Mouse (Mus musculus): Measurements from ENCODE around the gene Frmpd1. TPM values are rescaled to one million over a fixed set of nuclear protein-coding genes. Genes with fewer than 3 reads are reported as not detected.

The Frmpd1 gene
- total and polyA plus RNA-seq, 3 experiments, result not detected

- Histone ChIP-seq H3K79me2 (replicated peaks; ENCODE audit: control insufficient read depth, extremely low read depth, insufficient read depth, poor library complexity, severe bottlenecking) (no peaks in the 10 kb centered on the region), H3K36me3 (replicated peaks in 1 of 2; ENCODE audit: control insufficient read depth in 1 of 2, insufficient read depth in 1 of 2, low read length in 1 of 2) (peaks cover 27 to 78% of the 10 kb centered on the region in 2 experiments), H3K4me3 (replicated peaks in 1 of 3; ENCODE audit: low read depth in 2 of 3, low read length in 2 of 3, poor library complexity in 1 of 3) (no peak overlapping the region), H3K9me3 (replicated peaks; ENCODE audit: low read length) (peaks cover 4% of the 10 kb centered on the region), H3K4me1 (ENCODE audit: control insufficient read depth in 1 of 2, insufficient read depth in 2 of 2) (no peaks in the 10 kb centered on the region), H3K27me3 (replicated peaks) (no peaks in the 10 kb centered on the region), H3K4me2 (ENCODE audit: insufficient read depth, low read depth, poor library complexity, severe bottlenecking) (no peak overlapping the region), H3K27ac (ENCODE audit: insufficient read depth, low read depth) (no peak overlapping the region), H3K9ac (ENCODE audit: insufficient read depth, low read depth) (no peak overlapping the region)
- TF ChIP-seq IRF4 (IDR thresholded peaks at IDR 0.05; ENCODE audit: low read depth, low read length) (no peak), ZC3H11A (IDR thresholded peaks at IDR 0.05; ENCODE audit: low read depth, low read length) (no peak), MXI1 (IDR thresholded peaks at IDR 0.05; ENCODE audit: low read depth, low read length) (no peak), CHD1 (IDR thresholded peaks at IDR 0.05; ENCODE audit: low read depth, low read length) (no peak), TCF12 (IDR thresholded peaks at IDR 0.05; ENCODE audit: low read depth, low read length) (no peak), SIN3A (IDR thresholded peaks at IDR 0.05; ENCODE audit: low read length) (no peak), MAZ (IDR thresholded peaks at IDR 0.05; ENCODE audit: low read depth, low read length) (no peak), KAT2A (IDR thresholded peaks at IDR 0.05; ENCODE audit: insufficient replicate concordance, low read length) (no peak), MAX (IDR thresholded peaks at IDR 0.05; ENCODE audit: low read length) (no peak), RAD21 (IDR thresholded peaks at IDR 0.05; ENCODE audit: low read depth, low read length) (no peak)
- DNase-seq (ENCODE audit: extremely low read depth), result no peak
- in situ Hi-C loops (cut with MboI; ENCODE audit: low pct_ligation_motif_present, low pct_unique_long_range_greater_than_20kb, low sequenced_read_pairs) (no loop called here), dilution Hi-C loops (cut with MboI; ENCODE audit: extremely low pct_ligation_motif_present, extremely low pct_unique_long_range_greater_than_20kb, low sequenced_read_pairs) (no loop called here)
These were observed 120.9 kb downstream of the Frmpd1 start for GRCm38 (mm10) chr4:45305536-45305935.

GRCm38 (mm10) chr4:45308046-45308445 is 123.4 kb downstream of the Frmpd1 start:
- Histone ChIP-seq H3K36me3 (replicated peaks in 1 of 2; ENCODE audit: control insufficient read depth in 1 of 2, insufficient read depth in 1 of 2, low read length in 1 of 2) (peaks cover 22 to 72% of the 10 kb centered on the region in 2 experiments), H3K9me3 (replicated peaks; ENCODE audit: low read length) (peaks cover 4% of the 10 kb centered on the region), H3K27me3 (replicated peaks) (no peaks in the 10 kb centered on the region), H3K4me3 (replicated peaks in 1 of 3; ENCODE audit: low read depth in 2 of 3, low read length in 2 of 3, poor library complexity in 1 of 3) (no peak overlapping the region), H3K9ac (ENCODE audit: insufficient read depth, low read depth) (no peak overlapping the region), H3K27ac (ENCODE audit: insufficient read depth, low read depth) (no peak overlapping the region), H3K4me1 (ENCODE audit: control insufficient read depth in 1 of 2, insufficient read depth in 2 of 2) (no peaks in the 10 kb centered on the region), H3K79me2 (replicated peaks; ENCODE audit: control insufficient read depth, extremely low read depth, insufficient read depth, poor library complexity, severe bottlenecking) (no peaks in the 10 kb centered on the region), H3K4me2 (ENCODE audit: insufficient read depth, low read depth, poor library complexity, severe bottlenecking) (no peak overlapping the region)
- DNase-seq (ENCODE audit: extremely low read depth), result peak; percentile 19
- TF ChIP-seq RAD21 (IDR thresholded peaks at IDR 0.05; ENCODE audit: low read depth, low read length) (no peak), RCOR1 (conservative IDR thresholded peaks at IDR 0.05; ENCODE audit: low read depth, low read length) (no peak), SMC3 (IDR thresholded peaks at IDR 0.05; ENCODE audit: low read depth, low read length) (peak; percentile 45), CTCF (conservative IDR thresholded peaks at IDR 0.05 in 1 of 2, IDR thresholded peaks at IDR 0.05 in 1 of 2; ENCODE audit: low read depth in 2 of 2, low read length in 2 of 2) (peak in 1 of 2 experiments; percentile 59; a peak in 2 of 4 replicates)
- in situ Hi-C loops (cut with MboI; ENCODE audit: low pct_ligation_motif_present, low pct_unique_long_range_greater_than_20kb, low sequenced_read_pairs), result no loop called here
- dilution Hi-C loops (cut with MboI; ENCODE audit: extremely low pct_ligation_motif_present, extremely low pct_unique_long_range_greater_than_20kb, low sequenced_read_pairs), result no loop called here

- Histone ChIP-seq H3K27me3 (replicated peaks) (no peaks in the 10 kb centered on the region), H3K4me2 (ENCODE audit: insufficient read depth, low read depth, poor library complexity, severe bottlenecking) (no peak overlapping the region), H3K36me3 (replicated peaks in 1 of 2; ENCODE audit: control insufficient read depth in 1 of 2, insufficient read depth in 1 of 2, low read length in 1 of 2) (peaks cover 21 to 70% of the 10 kb centered on the region in 2 experiments), H3K9ac (ENCODE audit: insufficient read depth, low read depth) (no peak overlapping the region), H3K4me1 (ENCODE audit: control insufficient read depth in 1 of 2, insufficient read depth in 2 of 2) (no peaks in the 10 kb centered on the region), H3K79me2 (replicated peaks; ENCODE audit: control insufficient read depth, extremely low read depth, insufficient read depth, poor library complexity, severe bottlenecking) (no peaks in the 10 kb centered on the region), H3K4me3 (replicated peaks in 1 of 3; ENCODE audit: low read depth in 2 of 3, low read length in 2 of 3, poor library complexity in 1 of 3) (no peak overlapping the region), H3K27ac (ENCODE audit: insufficient read depth, low read depth) (no peak overlapping the region), H3K9me3 (replicated peaks; ENCODE audit: low read length) (peaks cover 4% of the 10 kb centered on the region)
- no peak for TF ChIP-seq MXI1 (IDR thresholded peaks at IDR 0.05; ENCODE audit: low read depth, low read length)
- TF ChIP-seq IRF4 (IDR thresholded peaks at IDR 0.05; ENCODE audit: low read depth, low read length), result no peak
- TF ChIP-seq JUND (conservative IDR thresholded peaks at IDR 0.05; ENCODE audit: low read depth, low read length), result no peak
- no peak for TF ChIP-seq SMC3 (IDR thresholded peaks at IDR 0.05; ENCODE audit: low read depth, low read length)
- no peak for TF ChIP-seq ZMIZ1 (IDR thresholded peaks at IDR 0.05; ENCODE audit: low read depth, low read length)
- no peak for TF ChIP-seq JUN (IDR thresholded peaks at IDR 0.05; ENCODE audit: insufficient read depth, low read depth, low read length)
- no peak for TF ChIP-seq POLR2AphosphoS2 (IDR thresholded peaks at IDR 0.05; ENCODE audit: low read depth, low read length)
- no peak for TF ChIP-seq MYC (IDR thresholded peaks at IDR 0.05; ENCODE audit: low read depth, low read length)
- no peak for TF ChIP-seq USF2 (conservative IDR thresholded peaks at IDR 0.05; ENCODE audit: low read depth, low read length)
- no peak for TF ChIP-seq ZC3H11A (IDR thresholded peaks at IDR 0.05; ENCODE audit: low read depth, low read length)
- no peak for TF ChIP-seq CHD2 (IDR thresholded peaks at IDR 0.05; ENCODE audit: low read length)
- no peak for TF ChIP-seq KAT2A (IDR thresholded peaks at IDR 0.05; ENCODE audit: insufficient replicate concordance, low read length)
- no peak for TF ChIP-seq NELFE (IDR thresholded peaks at IDR 0.05; ENCODE audit: low read depth, low read length)
- no peak for TF ChIP-seq TCF12 (IDR thresholded peaks at IDR 0.05; ENCODE audit: low read depth, low read length)
- no peak for TF ChIP-seq E2F4 (IDR thresholded peaks at IDR 0.05; ENCODE audit: insufficient replicate concordance, low read depth, low read length)
- no peak for TF ChIP-seq MAZ (IDR thresholded peaks at IDR 0.05; ENCODE audit: low read depth, low read length)
- TF ChIP-seq UBTF (IDR thresholded peaks at IDR 0.05; ENCODE audit: low read depth, low read length), result no peak
- no peak for TF ChIP-seq RAD21 (IDR thresholded peaks at IDR 0.05; ENCODE audit: low read depth, low read length)
- dilution Hi-C loops (cut with MboI; ENCODE audit: extremely low pct_ligation_motif_present, extremely low pct_unique_long_range_greater_than_20kb, low sequenced_read_pairs) (no loop called here), in situ Hi-C loops (cut with MboI; ENCODE audit: low pct_ligation_motif_present, low pct_unique_long_range_greater_than_20kb, low sequenced_read_pairs) (no loop called here)
- DNase-seq (ENCODE audit: extremely low read depth), result no peak
These were observed 123.9 kb downstream of the Frmpd1 start for GRCm38 (mm10) chr4:45308606-45309005.

All from CH12.LX (cell line).